8 mouse cellular contexts compared by ENCODE assay signal in the genomic region with DNA sequence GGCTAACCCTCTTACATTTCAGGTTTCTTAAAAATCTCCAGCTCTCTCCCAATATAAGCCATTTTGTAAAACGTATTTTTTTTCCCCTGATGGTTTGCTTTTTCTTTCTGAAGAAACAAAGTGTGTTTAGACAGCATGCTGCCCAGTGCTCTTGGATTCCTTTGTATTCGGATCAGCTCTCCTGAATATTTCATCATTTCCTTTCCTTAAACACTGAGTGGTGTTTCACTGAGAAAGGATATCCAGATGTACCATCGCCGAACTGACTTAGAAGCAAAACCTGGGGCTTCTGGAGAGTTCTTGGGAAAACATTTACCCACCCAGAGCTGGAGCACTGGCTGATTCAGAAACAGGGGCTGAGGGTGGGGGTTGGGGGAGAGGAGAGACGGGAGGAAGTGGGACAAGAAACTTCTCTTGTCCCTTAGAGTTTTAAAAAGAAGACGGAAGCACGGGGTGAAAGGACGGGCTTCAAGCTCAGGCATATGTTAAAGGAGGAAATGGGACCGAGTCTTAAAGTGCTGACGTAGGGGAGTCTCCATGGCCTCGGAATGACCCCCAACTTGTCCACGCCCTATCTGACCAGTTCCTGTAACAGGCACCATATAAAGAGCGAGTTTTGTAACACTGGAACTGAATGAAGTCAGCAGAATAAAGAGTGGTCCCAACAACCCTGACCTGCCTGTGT.
A peak's percentile ranks its signal among the peaks of the same experiment; 100 is the strongest.
DNase-seq lines count a peak whose midpoint lies in the region; ATAC-seq lines count a peak whose summit lies in the region.

No protein-coding gene starts in this region.

- H3K4me3 ChIP-seq in kidney, embryonic 14.5 days (ENCODE audit: low read length), result no peak overlapping the region
- H3K4me3 ChIP-seq in intestine, embryonic 14.5 days (ENCODE audit: low read depth, low read length), result no peak overlapping the region

- H3K4me2 ChIP-seq in kidney, embryonic 14.5 days (replicated peaks; ENCODE audit: low read depth, low read length), result no peak overlapping the region
- no peak overlapping the region for H3K4me2 ChIP-seq in intestine, embryonic 14.5 days (ENCODE audit: low read length)

- peak overlapping the region; percentile 87 for H3K27ac ChIP-seq in kidney, embryonic 14.5 days (ENCODE audit: low read depth, low read length)
- H3K27ac ChIP-seq in intestine, embryonic 14.5 days (ENCODE audit: low read depth), result peak overlapping the region; percentile 74

- no peaks in the 10 kb centered on the region for H3K27me3 ChIP-seq in kidney, embryonic 14.5 days (ENCODE audit: control insufficient read depth, insufficient read depth, low read length)
- H3K27me3 ChIP-seq in intestine, embryonic 14.5 days (replicated peaks; ENCODE audit: control insufficient read depth, insufficient read depth, low read length), result no peaks in the 10 kb centered on the region

- DNase-seq in kidney, adult 18-20 months, result no peak
- peak; percentile 64 for DNase-seq in brain, adult 2 months (ENCODE audit: low read depth, low spot score)
- DNase-seq in intestine, embryonic 14.5 days (ENCODE audit: low spot score), result no peak
- peak; percentile 77 for DNase-seq in lung, postnatal 10 days
- DNase-seq in left cerebral cortex, adult 9 months (ENCODE audit: low spot score in 2 of 2), result no peak
- DNase-seq in frontal cortex, postnatal 14 days (ENCODE audit: low spot score in 2 of 2), result no peak
- DNase-seq in layer of hippocampus, postnatal 25 days (ENCODE audit: extremely low spot score in 1 of 2, low spot score in 1 of 2), result no peak

- no peaks in the 10 kb centered on the region for H3K9me3 ChIP-seq in kidney, embryonic 14.5 days (ENCODE audit: control insufficient read depth, low read length)
- no peaks in the 10 kb centered on the region for H3K9me3 ChIP-seq in intestine, embryonic 14.5 days (ENCODE audit: control insufficient read depth, low read length)

- H3K36me3 ChIP-seq in kidney, embryonic 14.5 days (ENCODE audit: control insufficient read depth, insufficient read depth, low read length), result no peaks in the 10 kb centered on the region
- H3K36me3 ChIP-seq in intestine, embryonic 14.5 days (ENCODE audit: control insufficient read depth, insufficient read depth, low read length), result no peaks in the 10 kb centered on the region

- whole genome bisulfite sequencing in kidney, embryonic 14.5 days, result 24% methylated on average over 13 of the region's 13 CpGs
- 28% methylated on average over 13 of the region's 13 CpGs for WGBS in intestine, embryonic 14.5 days

- peak; percentile 63 for ATAC-seq in kidney, embryonic 14.5 days (ENCODE audit: low FRiP score, low TSS enrichment)
- peak; percentile 22; the same call in 1 of the 2 replicates for ATAC-seq in intestine, embryonic 14.5 days (replicated peaks; ENCODE audit: low FRiP score, low TSS enrichment, low read depth)

- no peak overlapping the region for H3K9ac ChIP-seq in kidney, embryonic 14.5 days (ENCODE audit: low read depth, low read length)
- H3K9ac ChIP-seq in intestine, embryonic 14.5 days (ENCODE audit: low read length), result no peak overlapping the region

- peaks cover 36% of the 10 kb centered on the region for H3K4me1 ChIP-seq in kidney, embryonic 14.5 days (ENCODE audit: control insufficient read depth, insufficient read depth, low read length)
- peaks cover 50% of the 10 kb centered on the region for H3K4me1 ChIP-seq in intestine, embryonic 14.5 days (replicated peaks; ENCODE audit: control insufficient read depth, insufficient read depth, low read length)

Comparison
In these comparisons a context has a peak if more than half of its experiments do, and no peak if none do; other contexts are left out.
1. DNase-seq: peak in brain, adult 2 months (single experiment) and lung, postnatal 10 days (single experiment); none in kidney, adult 18-20 months (single experiment), intestine, embryonic 14.5 days (single experiment), left cerebral cortex, adult 9 months (0 of 2), frontal cortex, postnatal 14 days (0 of 2) and layer of hippocampus, postnatal 25 days (0 of 2).